Mouse (Mus musculus) natural killer cell, adult 2 months (primary cell): ENCODE results near the gene Gnaq.
"Not testable (repeated sequence)": the region's sequence is repeated elsewhere in the genome, so short reads cannot be mapped to it uniquely, and the experiment has no call there.

Source experiments
- DNase-seq, 2 experiments: peaks; one replicate each; pipeline ENCODE4 v3.0.0; 2022; ENCODE audit warnings: low spot score in 2 of 2

Gene Gnaq

DNA sequence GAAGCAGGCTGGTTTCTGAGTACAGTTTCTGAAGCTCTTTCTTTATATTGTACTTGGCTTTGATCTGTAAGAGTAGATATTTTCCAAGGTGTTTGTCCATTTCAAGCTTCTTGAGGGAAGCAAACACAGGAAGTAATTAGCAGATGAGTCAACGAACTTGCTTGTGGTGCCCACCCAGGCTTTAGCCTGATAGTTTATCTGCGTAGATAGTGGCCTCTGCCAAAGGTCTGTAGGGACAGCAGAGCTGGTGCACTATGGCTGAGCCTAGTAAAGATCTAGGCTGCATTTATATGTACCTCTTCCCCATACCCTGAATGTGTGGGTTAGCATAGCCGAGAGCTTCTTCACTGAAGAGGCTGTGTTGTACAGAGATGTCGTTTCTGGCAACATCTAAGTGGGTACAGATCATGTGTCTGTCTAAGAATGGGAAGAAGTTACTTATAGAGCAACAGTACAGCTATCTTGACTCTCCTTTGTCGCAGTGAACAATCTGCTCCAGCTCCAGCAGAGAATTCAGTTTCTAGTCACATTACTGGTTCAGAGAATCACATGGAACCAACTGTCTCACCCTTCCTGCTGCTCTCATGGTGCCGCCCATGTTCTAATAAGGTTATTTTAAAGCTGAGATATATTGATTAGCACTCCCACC lies 127.3 kb downstream of the Gnaq start:
- no peak for DNase-seq

GRCm38 (mm10) chr19:16260435-16260832 lies 127.8 kb downstream of the Gnaq start:
- no peak for DNase-seq

DNA sequence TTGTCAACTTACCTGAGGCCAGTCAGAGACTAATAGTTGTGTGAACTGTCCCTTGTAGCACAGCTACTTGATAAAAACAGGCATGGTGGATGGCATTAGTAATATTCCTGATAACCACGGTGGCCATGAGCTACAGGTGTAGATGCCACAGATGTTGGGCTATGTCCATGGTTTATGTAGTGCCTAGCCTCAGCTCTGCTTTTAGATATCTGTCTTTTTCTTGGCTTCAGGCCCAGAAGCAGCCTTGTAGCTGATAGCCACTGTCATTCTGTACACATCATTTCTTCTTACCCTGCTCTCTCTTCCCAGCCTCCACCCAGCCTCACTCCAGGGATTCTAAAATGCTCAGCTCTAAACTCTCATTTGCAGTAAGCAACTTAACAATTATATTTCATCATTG lies 128.3 kb downstream of the Gnaq start:
- DNase-seq, result no peak

- DNase-seq, result no peak
Measured at GRCm38 (mm10) chr19:16261631-16262030, 129.0 kb downstream of the Gnaq start.

GRCm38 (mm10) chr19:16262340-16262739 lies 129.7 kb downstream of the Gnaq start:
- DNase-seq, result no peak

GRCm38 (mm10) chr19:16267362-16267761 lies 134.7 kb downstream of the Gnaq start:
- not testable (repeated sequence) for DNase-seq

- no peak for DNase-seq
Measured at GRCm38 (mm10) chr19:16270236-16270635, 137.6 kb downstream of the Gnaq start.

- DNase-seq, result no peak
Measured at GRCm38 (mm10) chr19:16271002-16271401, 138.4 kb downstream of the Gnaq start.

DNA sequence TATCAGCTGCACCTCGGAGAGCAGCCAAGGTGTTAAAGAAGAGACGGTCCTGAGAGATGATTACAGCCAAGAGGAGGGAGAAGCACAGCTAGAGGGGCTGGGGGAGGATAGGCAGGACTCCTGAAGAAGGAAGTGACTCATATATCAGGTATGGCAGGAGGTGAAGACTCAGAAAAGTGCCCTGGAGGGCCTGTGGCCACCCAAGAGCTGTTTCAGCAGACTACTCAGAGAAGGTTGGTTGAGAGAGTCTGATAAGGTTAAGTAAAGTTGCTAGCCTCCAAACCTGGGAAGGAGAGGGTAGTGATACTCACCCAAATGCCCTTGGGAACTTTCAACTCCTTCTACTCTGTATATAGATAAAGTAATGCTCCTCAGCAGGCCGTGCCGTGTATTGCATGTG lies 140.4 kb downstream of the Gnaq start:
- no peak for DNase-seq

DNA sequence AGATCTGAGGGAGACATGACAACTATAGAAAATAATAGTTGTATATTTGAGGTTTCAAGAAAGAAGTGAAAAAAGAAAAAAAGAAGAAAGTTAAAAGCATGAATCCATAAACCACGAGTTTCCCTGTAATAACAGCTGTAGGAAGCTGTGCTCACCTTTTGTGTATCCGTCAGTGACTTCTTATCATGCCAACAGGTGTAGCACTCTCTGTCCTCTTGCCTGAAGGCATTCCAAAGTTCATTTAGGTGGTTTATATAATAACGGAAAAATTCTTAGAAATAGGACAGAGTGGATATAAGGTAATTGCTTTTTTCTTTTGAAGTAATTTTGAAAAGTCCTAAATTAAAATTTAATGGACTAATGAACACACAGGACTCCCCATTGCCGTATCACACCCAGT lies 147.6 kb downstream of the Gnaq start:
- no peak for DNase-seq

GRCm38 (mm10) chr19:16285051-16286028 lies 152.7 kb downstream of the Gnaq start:
- peak; percentile 4 to 20 for DNase-seq

DNA sequence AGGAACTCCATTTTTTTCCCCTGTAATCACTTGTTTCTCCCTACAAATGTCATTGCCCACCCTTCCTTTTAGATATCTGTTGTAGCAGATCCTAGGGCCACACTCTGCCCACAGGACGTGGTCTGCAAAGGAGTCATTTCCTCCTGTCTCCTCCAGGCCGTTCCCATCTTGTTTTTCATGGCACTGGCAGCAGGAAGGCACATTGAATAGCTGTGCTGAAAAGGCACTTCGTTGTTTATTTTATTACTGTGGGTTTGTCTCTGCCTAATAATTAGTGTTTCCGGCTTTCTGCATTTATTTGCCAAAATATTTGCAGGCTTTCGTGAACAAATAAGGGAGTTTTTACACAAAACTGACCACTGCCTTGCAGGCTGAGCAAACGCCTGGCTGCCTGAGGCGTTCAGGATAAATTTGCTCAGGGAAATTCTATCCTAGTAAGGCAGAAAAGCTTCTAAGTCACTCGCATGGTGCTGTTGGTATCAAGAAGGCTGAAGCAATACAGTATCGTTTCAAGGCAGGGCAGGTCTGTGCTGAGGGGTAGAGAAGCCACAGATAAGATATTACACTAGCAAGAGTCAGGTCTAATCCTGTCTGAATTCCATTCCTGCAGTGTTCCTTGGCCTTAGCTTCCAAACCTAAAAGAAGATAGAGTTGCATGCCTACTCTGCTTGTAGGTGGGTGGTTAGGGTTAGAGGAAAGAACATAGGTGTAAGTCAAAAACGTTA lies 154.0 kb downstream of the Gnaq start:
- no peak for DNase-seq

DNA sequence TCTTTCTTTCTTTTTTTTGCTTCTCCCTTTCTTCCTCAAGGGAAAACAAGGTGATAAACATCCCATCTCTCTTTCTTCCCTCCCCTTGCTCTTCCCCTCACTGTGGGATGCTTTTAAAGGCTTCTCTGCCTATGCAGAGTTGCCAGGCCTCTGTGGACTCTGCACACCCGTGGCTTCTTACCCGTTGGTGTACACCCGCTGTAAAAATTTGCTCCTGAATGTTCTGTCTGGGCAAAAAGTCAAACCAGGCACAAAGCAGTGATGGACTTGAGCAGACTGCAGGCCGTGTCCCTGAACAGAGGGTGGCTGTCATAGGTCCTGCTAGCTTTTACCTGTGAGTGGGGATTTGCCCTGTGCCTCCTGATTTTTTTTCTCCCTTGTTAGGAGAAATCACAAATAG lies 154.7 kb downstream of the Gnaq start:
- DNase-seq, result no peak

DNA sequence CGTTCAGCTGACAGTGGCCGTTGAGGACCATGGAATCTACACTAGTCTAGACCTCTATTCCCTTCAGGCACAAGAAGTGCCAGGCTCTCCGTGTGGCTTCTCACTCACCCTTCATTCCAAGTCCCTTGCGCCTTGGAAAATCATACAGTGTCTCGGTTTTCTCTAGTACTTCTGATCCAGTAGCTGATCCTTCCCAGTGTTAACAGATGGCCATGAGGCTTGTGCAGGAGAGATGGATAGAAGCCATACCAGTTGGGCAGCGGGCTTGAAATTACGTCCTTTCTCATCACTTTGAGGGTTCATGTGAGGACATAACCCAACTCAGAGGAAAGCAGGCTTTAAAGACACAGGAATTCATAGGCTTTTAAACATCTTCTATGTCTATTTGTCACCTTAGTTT lies 155.3 kb downstream of the Gnaq start:
- DNase-seq, result no peak

- no peak for DNase-seq
Measured at GRCm38 (mm10) chr19:16291088-16291487, 158.5 kb downstream of the Gnaq start.

GRCm38 (mm10) chr19:16292056-16292608 lies 159.5 kb downstream of the Gnaq start:
- no peak for DNase-seq

GRCm38 (mm10) chr19:16292978-16293377 lies 160.3 kb downstream of the Gnaq start:
- DNase-seq, result no peak

DNA sequence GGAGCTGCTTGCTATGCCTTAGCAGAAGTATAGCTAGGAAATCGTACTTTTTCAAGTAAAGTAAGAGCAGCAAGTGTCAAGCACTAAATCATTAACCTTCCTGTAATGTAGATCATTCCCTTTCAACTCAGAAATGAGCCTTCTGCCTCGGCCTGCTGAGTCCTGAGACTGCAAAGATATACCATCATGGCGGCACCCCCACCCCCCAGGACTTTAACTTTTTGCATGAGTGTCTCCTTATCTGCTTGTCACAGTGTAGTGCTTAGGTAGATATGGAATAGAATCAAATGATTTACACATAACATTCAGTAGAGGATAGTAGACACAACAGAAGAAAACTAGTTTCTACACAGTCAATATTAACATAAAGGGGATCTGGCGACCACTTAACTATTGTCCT lies 167.8 kb downstream of the Gnaq start:
- DNase-seq, result no peak

- DNase-seq, result no peak
Measured at GRCm38 (mm10) chr19:16301336-16301735, 168.7 kb downstream of the Gnaq start.

- no peak for DNase-seq
Measured at GRCm38 (mm10) chr19:16309031-16309430, 176.4 kb downstream of the Gnaq start.

- DNase-seq, result no peak
Measured at GRCm38 (mm10) chr19:16314295-16314821, 181.7 kb downstream of the Gnaq start.

DNA sequence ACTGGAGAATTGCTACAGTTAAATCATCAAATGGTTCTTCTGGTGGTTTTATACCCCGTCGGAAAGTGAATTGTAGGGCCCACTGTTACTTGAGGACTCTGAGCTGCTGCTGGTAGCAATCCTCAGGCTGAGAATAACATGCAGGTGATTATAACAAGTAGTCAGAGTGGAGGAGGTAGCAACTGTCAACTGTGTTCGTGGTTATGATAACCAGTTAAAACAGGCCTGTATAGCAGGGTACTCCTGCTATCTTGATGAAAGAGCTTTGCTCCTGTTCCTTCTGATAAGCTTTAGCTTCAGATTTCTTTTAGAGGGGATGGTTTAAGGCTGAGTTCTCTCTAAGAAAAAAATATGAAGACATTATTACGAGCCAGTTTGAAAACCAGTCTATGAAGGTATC lies 182.9 kb downstream of the Gnaq start:
- DNase-seq, result no peak
